Mouse (Mus musculus) brain, embryonic 14.5 days (tissue): ENCODE results near the gene Gmpr. TPM values are rescaled to one million over a fixed set of nuclear protein-coding genes. Genes with fewer than 3 reads are reported as not detected.

Experiments used
- DNase-seq: peaks from one replicate; pipeline ENCODE4 v3.0.0-alpha.2; 2011; ENCODE audit warnings: low read depth
- CTCF ChIP-seq: fragments of 200-500 bp; IDR thresholded peaks from 2 replicates; pipeline ENCODE4 v1.5.1; 2012; ENCODE audit warnings: inconsistent platforms, mild to moderate bottlenecking, moderate library complexity, borderline replicate concordance; ENCODE audit not compliant: insufficient read depth, insufficient read length; ENCODE audit errors: extremely low read depth
- POLR2A ChIP-seq: fragments of 200-500 bp; IDR thresholded peaks from 2 replicates; pipeline ENCODE4 v1.6.1; 2012; ENCODE audit warnings: mild to moderate bottlenecking, inconsistent platforms, borderline replicate concordance; ENCODE audit not compliant: poor library complexity, insufficient read depth, insufficient read length, severe bottlenecking; ENCODE audit errors: extremely low read depth
- polyA plus RNA-seq: library from polyadenylated mRNA; depleted of rRNA; stranded (reverse); fragments of >200 nt; gene quantifications from 2 replicates; pipeline ENCODE4 v1.2.3, GENCODE M21; 2012

Gmpr gene
- polyA plus RNA-seq, 1 experiment, result 19.9 TPM

- TF ChIP-seq POLR2A, result no peak
- no peak for TF ChIP-seq CTCF
- no peak for DNase-seq
Measured at GRCm38 (mm10) chr13:45558367-45558766, 51.1 kb downstream of the Gmpr start.

GRCm38 (mm10) chr13:45559258-45559657 is 52.0 kb downstream of the Gmpr start:
- no peak for TF ChIP-seq CTCF
- no peak for TF ChIP-seq POLR2A
- no peak for DNase-seq

DNA sequence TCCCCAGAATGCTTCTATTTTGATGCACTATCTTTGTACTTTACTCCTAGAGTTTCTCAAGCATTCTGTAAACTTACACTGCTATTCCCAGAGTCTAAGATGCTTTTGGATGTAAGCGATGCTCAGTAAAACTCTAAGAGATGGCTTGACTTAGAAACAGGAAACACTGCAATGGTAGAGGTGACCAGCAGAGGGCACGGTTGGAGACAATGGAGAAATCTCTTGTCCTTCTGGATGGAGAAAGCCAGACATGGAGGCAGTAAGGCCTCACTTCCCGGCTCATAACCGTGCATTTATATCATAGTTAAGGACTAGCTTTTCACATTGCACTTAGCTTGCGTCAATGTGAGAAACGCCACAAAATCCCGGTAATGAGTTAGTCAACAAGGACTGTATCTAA is 53.3 kb downstream of the Gmpr start:
- peak; percentile 46 for DNase-seq
- TF ChIP-seq CTCF (peak; percentile 63; the same call in 1 of the 2 replicates), POLR2A (no peak)

DNA sequence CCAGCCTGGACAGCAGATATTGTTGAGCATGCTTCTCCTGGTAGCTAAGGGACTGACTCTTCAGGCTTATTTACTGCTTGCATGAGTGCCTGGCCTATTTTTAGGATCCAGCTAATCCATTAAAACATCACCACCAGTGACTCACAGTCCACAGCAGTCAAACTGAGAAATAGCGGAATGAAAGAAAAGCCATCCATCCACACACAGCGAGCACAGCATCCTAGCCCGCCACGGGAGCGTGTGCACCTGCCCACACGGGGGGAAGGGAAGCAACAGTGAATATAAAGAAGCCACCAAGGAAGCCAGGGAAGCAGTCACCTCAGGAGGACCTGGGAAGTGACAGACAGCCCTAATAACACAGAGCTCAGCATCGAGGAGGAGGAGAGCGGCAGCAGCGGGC is 54.8 kb downstream of the Gmpr start:
- peak; percentile 31 for DNase-seq
- no peak for TF ChIP-seq POLR2A
- TF ChIP-seq CTCF, result no peak

GRCm38 (mm10) chr13:45564946-45565345 is 57.7 kb downstream of the Gmpr start:
- no peak for DNase-seq
- TF ChIP-seq CTCF (no peak), POLR2A (no peak)

- TF ChIP-seq POLR2A (no peak), CTCF (no peak)
- no peak for DNase-seq
Measured at GRCm38 (mm10) chr13:45569932-45570331, 62.7 kb downstream of the Gmpr start.

DNA sequence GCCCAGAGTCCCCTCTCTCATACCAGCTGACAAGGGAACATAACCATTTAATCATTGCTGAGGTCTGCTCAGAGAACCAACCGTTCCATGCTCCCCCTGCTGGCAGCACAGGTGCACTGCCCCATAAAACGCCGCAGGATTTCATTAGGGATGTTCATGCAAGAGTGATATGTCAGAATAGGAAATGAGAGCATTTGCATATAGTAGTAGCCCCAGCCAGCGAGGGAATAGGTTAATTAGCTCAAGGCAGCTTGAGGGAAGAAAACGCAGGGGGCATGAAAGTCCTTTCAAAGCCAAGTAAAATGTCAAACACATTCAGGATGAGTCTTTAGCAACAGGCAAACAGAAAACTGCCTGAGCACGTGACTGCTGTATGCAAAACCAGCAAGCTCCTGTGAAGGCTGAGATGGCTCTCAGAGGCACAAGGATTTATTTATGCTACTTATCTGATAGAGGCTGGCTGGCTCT is 64.6 kb downstream of the Gmpr start:
- TF ChIP-seq CTCF (peak; percentile 98), POLR2A (no peak)
- peak; percentile 95 for DNase-seq

DNA sequence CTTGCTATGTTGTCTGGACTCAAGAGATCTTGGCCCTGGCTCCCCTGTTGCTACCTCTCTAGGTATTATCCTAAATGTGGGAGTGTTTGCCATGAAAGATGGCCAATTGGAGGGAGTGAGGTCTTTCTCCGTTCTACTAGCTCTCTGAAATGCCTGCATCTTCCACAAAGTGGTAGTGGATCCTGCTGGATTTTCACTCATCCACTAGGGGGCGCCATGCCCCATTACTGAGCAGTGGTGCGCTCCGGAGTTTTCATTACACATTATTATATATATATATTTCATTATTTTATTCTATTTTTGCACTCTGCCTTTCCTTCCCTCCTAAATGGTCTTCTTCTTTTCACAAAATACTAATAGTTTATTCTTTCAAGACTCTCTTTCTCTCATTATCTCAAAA is 65.5 kb downstream of the Gmpr start:
- peak; percentile 65 for DNase-seq
- TF ChIP-seq CTCF (peak; percentile 73; the same call in 1 of the 2 replicates), POLR2A (no peak)

GRCm38 (mm10) chr13:45576185-45576584 is 68.9 kb downstream of the Gmpr start:
- TF ChIP-seq POLR2A (no peak), CTCF (no peak)

DNA sequence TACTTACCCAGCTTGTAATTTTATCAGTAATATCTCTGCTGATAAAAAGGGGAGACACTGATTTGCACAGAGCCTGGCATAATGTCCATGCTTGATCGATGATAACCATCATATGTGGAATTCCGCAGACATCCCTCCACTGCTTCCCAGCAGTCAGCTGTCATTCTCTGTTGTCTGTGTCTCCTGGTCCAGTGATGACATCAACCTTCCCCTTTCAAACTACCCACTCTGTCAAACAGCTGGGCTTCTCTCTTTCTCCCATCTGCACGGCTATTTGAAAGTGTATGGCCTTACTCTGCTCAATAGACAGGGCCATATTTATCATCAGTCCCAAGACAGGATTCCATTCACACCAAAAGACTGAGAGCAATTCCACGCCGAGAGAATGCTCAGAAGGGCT is 70.1 kb downstream of the Gmpr start:
- DNase-seq, result no peak
- TF ChIP-seq POLR2A (no peak), CTCF (no peak)

More at GRCm38 (mm10) chr13:45576185-45576584, 68.9 kb downstream of the Gmpr start:
- peak; percentile 27 for DNase-seq

- DNase-seq, result peak; percentile 42
- peak; percentile 31; the same call in 1 of the 2 replicates for TF ChIP-seq CTCF
- TF ChIP-seq POLR2A, result no peak
Measured at GRCm38 (mm10) chr13:45577784-45578183, 70.5 kb downstream of the Gmpr start.

- no peak for DNase-seq
- TF ChIP-seq POLR2A (no peak), CTCF (no peak)
Measured at GRCm38 (mm10) chr13:45579751-45580150, 72.5 kb downstream of the Gmpr start.

GRCm38 (mm10) chr13:45582294-45582693 is 75.0 kb downstream of the Gmpr start:
- DNase-seq, result peak; percentile 42
- TF ChIP-seq CTCF (no peak), POLR2A (no peak)

GRCm38 (mm10) chr13:45583061-45583460 is 75.8 kb downstream of the Gmpr start:
- no peak for TF ChIP-seq POLR2A
- peak; percentile 22; the same call in 1 of the 2 replicates for TF ChIP-seq CTCF
- no peak for DNase-seq
